Mouse (Mus musculus) R1 (cell line): ENCODE data around the gene Zfp420.

Experiments used
- DNase-seq: peaks from one replicate; pipeline ENCODE4 v3.0.0-alpha.2; 2018; ENCODE audit warnings: low read depth, low spot score

Gene Zfp420

DNA sequence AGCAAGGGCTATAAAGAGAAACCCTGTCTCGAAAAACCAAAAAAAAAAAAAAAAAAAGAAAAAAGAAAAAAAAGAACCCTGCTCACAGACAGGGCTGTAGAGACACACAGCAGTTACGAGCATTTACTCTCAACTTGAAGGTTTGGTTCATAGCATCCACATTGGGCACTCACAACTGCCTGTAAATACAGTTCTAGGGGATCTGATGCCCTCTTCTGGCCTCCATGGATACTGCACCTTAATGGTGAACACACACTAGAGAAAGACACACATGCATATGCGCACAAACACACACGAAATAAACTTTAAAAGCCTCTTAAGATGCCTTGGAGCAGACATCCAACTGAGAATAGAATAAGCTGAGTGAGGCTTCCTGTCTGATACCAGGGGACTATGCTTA lies 38.6 kb downstream of the Zfp420 start:
- peak; percentile 73 for DNase-seq

DNA sequence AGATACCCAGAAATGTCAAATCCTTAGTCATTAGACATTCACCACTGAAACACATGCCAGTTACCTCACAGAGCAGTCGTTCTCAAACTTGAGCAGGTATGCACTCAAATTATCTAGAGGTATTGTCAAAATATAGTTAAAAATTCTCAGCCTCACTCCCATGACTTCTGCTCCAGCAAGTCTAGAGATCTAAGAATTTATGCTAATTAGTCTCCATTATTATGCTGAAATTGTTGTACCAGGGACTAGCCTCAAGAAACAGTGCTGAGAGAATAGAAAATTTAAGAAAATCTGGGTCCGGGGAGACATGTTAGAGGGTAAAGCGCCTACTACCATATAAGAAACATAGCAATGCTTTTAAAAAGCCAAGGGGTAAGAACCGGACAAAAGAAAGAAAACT lies 44.3 kb downstream of the Zfp420 start:
- peak; percentile 62 for DNase-seq

DNA sequence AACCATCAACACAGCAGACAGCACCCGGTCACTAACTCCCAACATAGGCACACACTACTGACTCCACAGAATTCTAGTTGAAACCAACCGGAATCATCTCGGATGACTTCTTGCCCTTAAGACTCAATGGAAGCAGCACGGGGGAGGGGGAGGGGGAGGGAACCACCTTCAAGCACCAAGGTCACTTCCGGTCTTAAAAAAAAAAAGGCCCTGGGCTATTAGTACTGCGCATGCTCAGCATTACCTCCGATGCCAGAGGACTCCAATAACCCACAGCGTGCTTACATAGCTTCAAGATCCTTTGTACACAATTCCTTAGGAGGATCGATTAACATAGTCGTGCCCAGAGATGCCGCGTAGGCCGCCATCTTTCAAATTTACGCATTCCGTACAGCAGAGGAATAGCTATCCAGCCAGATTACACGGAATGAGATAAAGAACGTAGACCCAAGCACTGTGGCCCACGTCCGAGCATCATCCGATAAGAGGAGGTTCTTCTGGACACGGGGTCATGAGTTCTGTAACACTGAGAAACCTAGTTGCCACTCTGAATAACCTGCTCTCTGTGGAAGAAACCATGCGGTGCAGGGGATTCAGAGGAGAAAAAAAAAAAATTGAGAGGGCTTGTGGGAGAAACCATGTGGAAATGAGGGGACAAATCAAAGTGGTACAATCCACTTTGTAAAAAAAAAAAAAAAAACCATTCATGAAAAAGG lies 46.3 kb downstream of the Zfp420 start, which contains the start of gene Zfp27:
Gene Zfp27, minus strand, starts transcription at position 607 of the 716 bp plus-strand sequence.
- peak; percentile 98 for DNase-seq

DNA sequence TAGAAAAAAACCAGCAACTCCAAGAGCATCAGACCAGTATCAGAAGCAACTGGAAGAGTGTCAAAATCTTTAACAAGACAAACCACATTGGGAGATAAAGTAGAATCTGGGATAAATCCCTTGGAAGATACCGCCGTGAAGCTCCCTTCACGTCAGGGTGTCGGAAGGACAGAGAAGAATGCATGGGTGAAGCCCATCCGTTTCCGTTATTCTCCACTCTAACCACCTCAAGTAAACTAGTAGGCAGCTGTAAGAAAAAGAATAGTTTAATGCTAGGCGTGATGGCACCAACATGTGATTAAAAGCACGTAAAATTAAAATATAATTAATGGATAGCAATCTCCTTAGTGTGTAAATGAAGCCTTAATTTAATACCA lies 46.9 kb downstream of the Zfp420 start:
- no peak for DNase-seq

DNA sequence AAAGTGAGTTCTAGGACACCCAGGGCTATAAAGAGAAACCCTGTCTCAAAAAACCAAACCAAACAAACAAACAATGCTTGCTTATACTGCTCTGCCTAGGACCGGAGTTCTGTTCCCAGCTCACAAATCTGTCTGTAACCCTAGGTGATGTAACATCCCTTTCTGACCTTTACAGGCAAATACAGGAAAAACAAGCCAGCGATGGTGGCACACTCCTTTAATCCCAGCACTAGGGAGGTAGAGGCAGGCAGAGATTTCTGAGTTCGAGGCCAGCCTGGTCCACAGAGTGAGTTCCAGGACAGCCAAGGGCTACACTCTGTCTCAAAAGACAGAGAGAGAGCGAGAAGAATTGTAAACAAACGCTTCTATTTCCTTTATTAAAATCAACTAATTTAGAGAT lies 47.4 kb downstream of the Zfp420 start:
- DNase-seq, result no peak

DNA sequence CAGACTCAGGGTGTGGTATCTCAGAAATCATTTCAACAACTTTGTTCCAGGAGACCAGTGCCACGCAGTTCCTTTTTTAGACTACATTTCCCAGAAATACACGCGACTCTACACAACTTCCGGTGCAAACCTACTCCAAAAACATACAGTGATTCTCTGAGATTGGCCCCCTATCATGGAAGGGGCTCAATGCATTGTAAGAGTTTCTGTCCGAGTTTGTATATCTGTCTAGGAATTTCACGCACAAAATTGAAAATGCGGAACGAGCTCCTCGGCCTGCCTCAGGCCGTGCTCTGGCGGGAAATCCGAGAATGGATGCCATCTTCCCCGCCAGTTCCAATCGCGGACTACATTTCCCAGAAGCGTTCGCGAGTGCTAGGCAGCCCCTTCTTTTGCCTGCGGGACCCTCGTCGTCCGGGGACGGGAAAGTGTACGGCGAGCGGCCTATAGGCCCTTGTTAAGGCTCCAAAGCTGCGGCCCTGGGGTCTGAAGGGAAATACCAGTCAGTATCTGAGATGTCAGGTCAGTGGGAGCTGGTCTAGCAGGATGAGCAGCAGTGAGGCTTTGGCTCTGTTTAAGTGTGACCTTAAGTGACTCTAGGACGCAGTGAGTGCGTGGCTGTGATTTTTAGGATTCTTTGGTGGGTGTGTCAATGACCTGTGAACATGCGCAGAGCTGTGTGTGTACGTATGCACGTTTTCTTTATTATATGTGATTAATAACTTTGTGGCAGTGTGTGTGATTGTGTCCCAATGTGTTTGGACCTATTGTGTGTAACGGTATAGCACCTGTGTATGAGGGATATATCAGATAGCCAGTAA lies 48.6 kb downstream of the Zfp420 start, which contains the start of gene Zfp383:
Gene Zfp383, plus strand, starts transcription at position 94 of the 821 bp plus-strand sequence.
- DNase-seq, result peak; percentile 94

DNA sequence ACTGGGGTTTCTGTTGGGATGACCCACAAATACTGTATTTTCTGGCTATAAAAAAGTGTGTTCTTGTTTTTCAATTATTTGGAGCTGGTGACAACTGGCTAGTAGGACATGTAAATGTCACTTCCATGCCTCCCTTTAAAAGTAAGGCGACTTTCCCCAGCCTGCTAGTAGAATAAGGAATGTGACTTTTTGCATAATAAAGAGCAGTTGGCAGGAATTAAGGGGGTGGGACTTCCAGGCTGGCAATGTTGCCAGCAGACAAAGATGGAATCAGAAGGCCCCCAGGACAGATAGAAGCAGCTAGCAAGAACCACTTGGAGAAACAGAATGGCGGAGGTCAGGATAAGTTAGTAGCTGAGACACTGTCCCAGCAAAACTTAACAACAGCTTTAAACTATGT lies 50.5 kb downstream of the Zfp420 start:
- peak; percentile 48 for DNase-seq

DNA sequence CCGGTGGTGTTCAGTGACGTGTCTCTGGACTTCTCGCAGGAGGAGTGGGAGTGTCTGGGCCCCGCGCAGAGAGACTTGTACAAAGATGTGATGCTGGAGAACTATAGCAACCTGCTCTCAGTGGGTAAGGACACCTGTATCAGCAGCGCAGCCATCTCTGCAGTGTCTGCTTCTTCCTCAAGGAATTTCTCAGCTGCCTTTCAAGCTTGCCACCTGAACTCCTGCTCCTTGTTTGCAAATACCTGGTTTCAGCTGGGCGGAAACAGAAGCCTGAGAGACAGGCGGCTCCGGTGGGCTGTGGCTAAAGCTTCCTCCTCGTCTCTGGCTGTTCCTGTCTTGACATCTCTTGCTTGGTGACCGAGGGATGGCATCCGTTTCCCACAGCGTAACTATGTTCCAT lies 52.4 kb downstream of the Zfp420 start:
- peak; percentile 59 for DNase-seq

DNA sequence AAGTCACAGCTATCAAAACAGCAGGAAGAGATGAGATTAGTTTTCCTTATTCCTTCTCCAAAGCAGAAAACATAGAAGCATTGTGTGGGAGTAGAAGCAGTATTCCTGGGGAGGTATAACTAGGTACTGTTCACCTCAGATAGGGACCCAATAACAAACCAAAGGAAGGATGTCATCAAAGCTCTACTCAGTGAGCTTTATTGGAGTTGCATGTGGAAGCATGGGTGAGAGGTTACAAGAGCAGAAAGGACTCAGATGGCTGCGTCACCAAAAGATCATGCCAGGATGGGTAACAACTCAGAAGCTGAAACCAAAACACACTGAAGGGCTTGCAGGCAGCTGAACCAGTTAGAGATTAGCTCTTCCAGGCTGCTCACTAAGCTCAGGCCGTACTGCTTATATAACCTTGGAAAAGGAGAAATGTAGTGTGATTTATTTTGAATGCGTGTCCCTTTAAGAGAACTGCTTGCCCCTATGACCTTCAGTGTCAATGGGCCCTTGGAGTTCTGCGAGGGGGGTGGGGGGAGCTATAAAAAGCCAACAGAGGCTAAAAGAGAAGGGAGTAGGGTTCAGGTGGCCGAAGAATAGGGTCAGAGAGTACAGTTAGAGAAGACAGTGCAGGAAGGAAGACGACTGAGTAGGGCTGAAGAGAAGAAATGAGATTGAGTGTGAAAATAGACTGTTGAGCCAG lies 57.7 kb downstream of the Zfp420 start:
- no peak for DNase-seq

DNA sequence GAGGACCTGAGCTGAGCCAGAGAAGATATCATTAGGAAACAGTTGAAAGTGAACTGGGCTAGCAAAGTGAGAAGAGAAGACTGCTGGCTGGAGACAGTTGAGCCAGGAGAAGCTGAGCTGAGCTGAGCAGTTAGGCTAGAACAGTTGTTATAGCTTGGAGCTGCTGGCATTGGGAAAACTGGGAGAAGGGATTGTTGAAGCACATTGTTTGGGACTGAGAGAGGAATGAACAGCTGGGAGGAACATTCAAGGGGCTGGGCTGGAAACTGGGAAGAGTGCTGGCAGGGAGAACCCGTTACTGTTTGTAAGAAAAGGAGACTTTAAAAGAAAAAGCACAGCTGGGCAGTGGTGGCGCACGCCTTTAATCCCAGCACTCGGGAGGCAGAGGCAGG lies 58.3 kb downstream of the Zfp420 start:
- DNase-seq, result no peak

DNA sequence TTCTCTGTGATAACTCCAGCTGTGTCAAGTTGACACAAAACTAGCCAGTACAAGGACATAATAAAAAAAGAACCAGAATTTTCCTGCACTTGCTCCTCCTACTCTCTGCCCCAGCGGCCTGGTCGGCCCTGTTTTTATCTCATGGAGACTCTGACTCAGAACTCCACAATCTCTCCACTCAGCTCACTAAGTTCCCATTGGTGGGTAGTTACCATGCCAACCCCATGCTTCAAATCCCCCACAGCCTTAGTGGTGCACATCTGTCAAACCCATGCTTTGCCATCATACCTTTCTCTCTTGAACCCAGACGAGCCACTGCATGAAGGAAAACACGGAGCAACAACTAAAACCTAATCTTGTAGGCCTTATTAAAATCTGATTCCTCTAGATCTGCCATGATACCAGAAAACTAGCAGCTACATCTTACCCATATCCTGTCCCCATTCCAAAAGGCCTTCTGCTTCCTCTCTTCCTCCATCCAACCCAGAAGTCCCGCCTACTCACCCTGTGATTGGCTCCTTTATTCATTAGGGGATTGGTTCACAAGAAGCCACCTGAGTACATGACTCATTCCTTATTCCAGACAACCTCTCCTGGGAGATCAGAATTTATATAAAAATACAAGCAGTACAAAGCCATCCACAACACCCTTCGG lies 61.8 kb downstream of the Zfp420 start:
- no peak for DNase-seq

DNA sequence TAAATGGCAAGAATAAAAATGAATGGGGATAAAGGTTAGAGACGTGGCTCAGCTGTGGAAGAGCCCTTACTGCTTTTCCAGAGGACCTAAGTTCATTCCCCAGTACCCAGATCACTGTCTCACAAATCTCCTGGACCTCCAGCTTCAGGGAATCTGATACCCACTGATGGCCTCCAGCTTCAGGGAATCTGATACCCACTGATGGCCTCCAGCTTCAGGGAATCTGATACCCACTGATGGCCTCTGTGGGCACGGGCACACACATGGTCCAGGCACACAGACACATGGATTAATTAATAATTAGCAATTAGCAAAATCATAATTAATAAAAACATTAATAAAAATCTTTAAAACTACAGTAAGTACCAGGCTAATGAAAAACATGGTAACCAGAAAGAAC lies 63.0 kb downstream of the Zfp420 start:
- no peak for DNase-seq
